Mouse (Mus musculus) spleen, postnatal 36 days (tissue): Measurements from ENCODE around the gene Dusp19.

Source experiments
- DNase-seq, 2 experiments: peaks; one replicate each; pipeline ENCODE4 v3.0.0; 2022; ENCODE audit warnings: low spot score in 2 of 2, mixed read lengths in 1 of 2

Gene Dusp19

DNA sequence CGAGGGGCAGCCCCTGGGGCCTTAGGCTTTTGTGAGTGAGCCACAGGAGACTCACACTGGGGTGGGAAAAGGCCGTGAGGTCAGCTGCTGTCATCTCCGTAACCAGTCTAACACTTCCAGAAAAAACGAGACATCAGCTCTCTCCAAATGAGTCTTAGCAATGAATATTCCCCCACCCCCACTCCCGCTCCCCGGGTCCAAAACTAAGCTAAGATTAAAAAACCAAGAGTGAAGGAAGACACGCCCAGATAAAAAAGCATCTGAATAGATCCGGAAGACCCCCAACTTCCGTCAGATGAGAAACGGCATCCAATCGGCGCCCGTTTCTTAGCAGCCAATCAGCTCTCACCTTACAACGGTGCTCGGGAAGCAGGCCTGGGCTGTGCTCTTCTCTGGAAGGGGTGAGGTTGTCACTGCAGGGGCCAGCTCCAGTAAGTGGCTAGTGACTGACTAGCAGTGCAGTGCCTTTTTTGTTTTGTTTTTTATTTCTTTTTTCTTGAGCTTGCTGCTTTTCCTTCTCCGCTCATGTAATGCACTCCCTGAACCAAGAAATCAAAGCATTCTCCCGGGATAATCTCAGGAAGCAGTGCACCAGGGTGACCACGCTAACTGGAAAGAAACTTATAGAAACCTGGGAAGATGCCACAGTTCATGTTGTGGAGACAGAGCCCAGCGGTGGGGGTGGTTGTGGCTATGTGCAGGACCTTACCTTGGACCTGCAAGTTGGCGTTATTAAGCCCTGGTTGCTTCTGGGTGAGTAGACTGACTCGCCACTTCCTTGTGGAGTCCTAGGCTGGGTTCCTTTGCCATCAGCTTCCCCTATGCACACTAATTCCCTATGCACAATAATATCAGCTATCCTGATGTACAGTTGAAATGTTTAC, at the start of gene Dusp19, which contains the start of gene Nup35:
TSS of gene Dusp19 (plus strand) at position 192 of the 884 bp plus-strand sequence.
TSS of gene Nup35 (plus strand) at position 383 of the 884 bp plus-strand sequence.
- DNase-seq = peak; percentile 91 to 92

- no peak for DNase-seq
Measured at GRCm38 (mm10) chr2:80567411-80567810, 49.4 kb upstream of the Dusp19 start.

- DNase-seq = no peak
Measured at GRCm38 (mm10) chr2:80570656-80571055, 46.2 kb upstream of the Dusp19 start.

GRCm38 (mm10) chr2:80577286-80577685, 39.6 kb upstream of the Dusp19 start:
- no peak for DNase-seq

DNA sequence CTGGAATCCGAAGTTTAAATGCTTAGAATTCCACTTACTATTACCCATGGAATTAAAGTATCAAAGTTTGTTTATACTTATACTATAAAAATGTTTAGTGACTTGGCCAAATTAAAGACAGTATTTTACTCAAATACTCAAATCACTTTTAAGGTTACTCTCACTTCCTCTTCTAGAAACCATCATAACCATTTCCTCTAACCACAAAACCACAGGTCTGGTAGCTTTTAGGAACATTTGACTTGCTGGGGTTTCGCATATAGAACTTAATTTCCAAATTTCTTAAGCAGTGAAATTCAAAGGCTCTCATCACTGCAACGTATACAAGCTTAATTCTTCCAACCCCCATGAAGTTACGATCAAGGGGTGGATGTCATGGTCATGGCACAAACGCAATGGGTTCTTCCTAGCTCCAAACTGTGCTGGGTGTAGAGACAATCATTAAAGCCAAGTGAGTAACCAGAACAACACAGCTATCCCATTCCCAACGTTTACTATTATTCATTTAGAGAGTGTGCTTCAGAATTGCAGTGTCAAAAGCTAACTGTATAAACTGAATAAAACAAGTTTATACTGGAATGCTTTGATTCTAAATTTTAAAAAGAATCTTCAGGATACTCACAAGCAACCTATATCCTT, 37.5 kb upstream of the Dusp19 start:
- DNase-seq = peak; percentile 51 to 61

DNA sequence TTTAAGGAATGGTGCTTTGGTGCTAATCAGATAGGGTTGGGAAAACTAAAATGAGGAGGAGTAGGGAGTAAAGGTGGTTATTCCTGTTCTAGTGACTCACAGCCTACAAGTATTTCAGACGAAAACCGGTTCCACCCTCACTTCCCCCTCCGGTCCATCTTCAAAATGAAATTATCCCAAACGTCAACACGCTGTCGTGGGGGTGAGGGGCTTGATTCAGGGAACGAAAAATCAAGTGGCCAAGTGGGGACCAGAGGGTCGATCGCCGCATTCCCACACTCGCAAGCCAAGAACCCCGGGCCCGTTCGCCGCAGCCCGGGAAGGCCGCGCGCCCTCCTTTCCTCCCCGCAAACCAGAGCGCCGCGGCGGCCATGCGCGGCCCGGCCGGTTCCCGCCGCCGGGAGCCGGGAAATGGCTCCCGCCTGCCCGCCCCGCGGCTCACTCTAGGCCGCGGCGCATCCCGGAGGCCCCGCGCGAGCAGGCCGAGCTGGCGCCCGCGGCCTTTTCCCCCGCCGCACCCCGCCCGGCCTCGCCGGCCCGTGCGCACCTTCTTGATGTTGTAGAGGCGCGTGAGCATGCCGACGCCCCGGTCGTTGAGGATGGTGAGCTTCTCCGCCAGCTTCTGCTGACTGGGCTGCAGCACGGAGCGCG, 36.4 kb upstream of the Dusp19 start:
- no peak for DNase-seq

GRCm38 (mm10) chr2:80581043-80581711, 35.7 kb upstream of the Dusp19 start, which contains the start of gene Nckap1:
Gene Nckap1, minus strand, starts transcription at chr2:80581380.
- peak; percentile 63 to 66 for DNase-seq

- DNase-seq = no peak
Measured at GRCm38 (mm10) chr2:80582356-80582755, 34.5 kb upstream of the Dusp19 start.

DNA sequence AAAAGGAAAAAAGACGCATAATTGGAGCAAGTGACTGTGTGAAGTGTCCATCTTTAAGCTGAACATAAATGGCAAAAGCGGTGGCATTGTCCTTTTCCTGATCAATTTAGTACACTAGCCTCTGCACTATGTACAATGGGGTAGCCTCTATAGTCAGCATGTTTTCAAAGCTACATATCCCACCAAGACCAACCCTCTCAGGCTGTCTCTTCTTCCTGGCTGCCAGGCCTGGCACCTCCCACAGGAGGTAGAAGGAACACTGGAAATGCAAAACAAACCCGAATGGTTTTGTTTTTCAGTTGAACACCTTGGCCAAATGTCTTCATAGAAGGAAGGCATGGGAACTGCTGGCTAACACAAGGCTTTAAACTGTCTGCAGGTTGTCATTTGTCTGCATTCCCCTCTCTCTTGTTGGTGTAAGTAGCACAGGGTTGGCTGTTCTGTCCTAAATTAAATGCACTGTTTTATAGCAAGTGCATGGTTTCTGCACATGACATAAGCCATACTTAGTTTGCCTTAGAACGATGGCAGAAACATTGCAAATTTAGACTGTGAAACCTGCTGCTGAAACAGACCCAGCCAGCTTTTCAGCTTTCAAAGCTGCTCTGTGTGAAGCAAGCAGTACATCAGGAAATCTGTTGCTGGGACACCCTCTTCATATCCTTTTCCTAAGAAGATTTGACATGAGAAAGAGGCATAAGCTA, 22.5 kb upstream of the Dusp19 start:
- no peak for DNase-seq

DNA sequence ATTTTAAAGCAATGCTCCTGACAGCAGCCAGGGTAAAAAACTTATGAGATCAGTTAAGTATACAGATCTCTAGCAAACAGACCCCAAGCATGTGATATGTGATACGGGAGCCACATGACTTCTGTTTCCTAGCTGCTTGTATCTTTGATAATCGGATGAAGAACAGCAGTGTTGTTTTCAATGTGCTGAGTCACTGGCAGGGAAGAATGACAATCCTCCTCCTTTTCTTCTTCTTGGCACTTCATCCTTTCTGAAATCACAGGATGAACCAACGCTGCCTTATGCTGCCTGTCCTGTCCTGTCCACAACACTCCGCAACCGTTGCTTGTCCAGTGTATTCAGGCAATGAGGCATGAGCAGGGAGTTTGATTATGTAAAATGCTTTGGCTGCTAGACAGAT, 19.9 kb upstream of the Dusp19 start:
- DNase-seq = no peak

- DNase-seq = no peak
Measured at GRCm38 (mm10) chr2:80599850-80600249, 17.0 kb upstream of the Dusp19 start.

- DNase-seq = no peak
Measured at GRCm38 (mm10) chr2:80600611-80601010, 16.2 kb upstream of the Dusp19 start.

DNA sequence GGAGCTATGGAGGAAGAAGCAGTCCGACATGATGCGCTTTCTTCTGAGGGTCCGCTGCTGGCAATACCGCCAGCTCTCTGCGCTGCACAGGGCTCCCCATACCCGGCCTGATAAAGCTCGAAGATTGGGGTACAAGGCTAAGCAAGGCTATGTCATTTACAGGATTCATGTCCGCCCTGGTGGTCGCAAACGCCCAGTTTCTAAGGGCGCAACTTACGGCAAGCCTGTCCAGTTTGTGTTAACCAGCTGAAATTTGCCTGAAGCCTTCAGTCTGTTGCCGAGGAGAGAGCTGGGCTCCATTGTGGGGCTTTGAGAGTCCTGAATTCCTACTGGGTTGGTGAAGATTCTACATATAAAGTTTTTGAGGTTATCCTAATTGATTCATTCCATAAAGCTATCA, 14.1 kb upstream of the Dusp19 start:
- no peak for DNase-seq

- DNase-seq = no peak
Measured at GRCm38 (mm10) chr2:80603771-80604426, 12.9 kb upstream of the Dusp19 start.

DNA sequence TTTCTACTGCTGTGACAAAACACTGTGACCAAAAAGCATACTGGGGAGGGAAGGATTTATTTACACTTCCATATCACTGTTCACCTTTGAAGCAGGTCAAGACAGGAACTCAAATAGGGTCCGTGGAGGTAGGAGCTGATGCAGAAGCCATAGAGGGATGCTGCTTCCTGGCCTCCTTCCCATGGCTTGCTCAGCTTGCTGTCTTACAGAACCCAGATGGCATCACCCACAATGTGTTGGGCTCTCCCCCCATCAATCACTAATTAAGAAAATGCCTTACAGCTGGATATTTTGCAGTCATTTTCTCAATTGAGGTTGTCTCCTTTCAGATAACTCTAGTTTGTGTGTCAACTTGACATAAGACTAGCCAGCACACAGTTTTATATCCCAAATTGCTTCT, 4.6 kb upstream of the Dusp19 start:
- no peak for DNase-seq

DNA sequence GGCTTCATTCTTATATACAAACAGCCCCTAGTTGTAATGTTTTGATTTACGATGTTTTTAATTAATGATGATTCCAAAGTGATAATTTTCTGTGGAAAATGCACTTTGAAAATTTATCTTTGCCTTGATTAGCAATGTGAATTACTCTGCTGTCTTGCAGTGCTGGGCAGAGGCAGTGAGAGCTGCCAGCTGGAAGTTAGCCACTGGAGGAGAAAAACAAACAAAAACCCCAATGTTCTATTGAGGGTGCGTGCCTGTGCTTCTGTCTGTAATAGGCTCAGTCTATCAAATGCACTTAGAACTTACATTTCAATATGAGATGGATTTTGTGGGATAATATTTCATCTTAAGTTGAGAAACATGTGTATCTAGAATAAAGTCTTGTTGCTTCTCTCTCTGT, 4.0 kb upstream of the Dusp19 start:
- DNase-seq = no peak

- DNase-seq = no peak
Measured at GRCm38 (mm10) chr2:80618991-80619390, 2.1 kb downstream of the Dusp19 start.

DNA sequence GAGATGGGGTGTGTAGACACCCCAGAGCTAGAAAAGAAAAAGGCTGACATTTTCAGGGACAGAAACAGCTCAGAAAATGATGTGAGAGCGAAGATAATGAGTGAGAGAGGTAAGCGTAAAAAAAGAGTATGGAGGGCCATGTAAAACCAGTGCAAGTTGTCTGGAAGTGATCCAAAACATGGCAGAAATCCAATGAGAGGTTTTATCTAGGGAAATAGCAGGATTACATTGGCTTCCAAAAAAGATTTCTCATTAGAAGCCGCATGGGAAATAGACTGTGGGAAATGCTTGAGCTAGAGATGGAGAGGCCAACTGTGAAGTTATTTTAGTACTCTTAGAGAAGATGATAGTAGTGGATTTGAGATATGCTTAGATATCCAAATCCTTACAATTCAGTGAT, 5.1 kb downstream of the Dusp19 start:
- DNase-seq = no peak

- no peak for DNase-seq
Measured at GRCm38 (mm10) chr2:80624523-80624922, 7.7 kb downstream of the Dusp19 start.

- no peak for DNase-seq
Measured at GRCm38 (mm10) chr2:80632336-80633026, 15.6 kb downstream of the Dusp19 start.
